Mouse (Mus musculus) embryonic facial prominence, embryonic 13.5 days (tissue): Measurements from ENCODE around the gene Gata2. TPM values are rescaled to one million over a fixed set of nuclear protein-coding genes. Genes with fewer than 3 reads are reported as not detected.

ENCODE experiments used
- ATAC-seq: fragments of 200-750 bp; cut with Nextera tagmentation; 2 replicates; pipeline ENCODE4 v1.8.0; 2017; ENCODE audit warnings: low read depth; ENCODE audit not compliant: insufficient number of reproducible peaks, insufficient read depth, low FRiP score, low TSS enrichment
- H3K27ac ChIP-seq: fragments of 300-500 bp; sonication (generic); 2 replicates; pipeline ENCODE4 v1.5.1; 2015; ENCODE audit warnings: moderate library complexity, mild to moderate bottlenecking, inconsistent platforms
- H3K27me3 ChIP-seq: fragments of 300-500 bp; sonication (generic); 2 replicates; pipeline ENCODE4 v1.6.1; 2015; ENCODE audit warnings: mild to moderate bottlenecking, inconsistent platforms
- H3K36me3 ChIP-seq: fragments of 300-500 bp; sonication (generic); 2 replicates; pipeline ENCODE4 v1.6.1; 2015; ENCODE audit warnings: mild to moderate bottlenecking, inconsistent platforms
- H3K4me1 ChIP-seq: fragments of 300-500 bp; sonication (generic); 2 replicates; pipeline ENCODE4 v1.6.1; 2015; ENCODE audit warnings: inconsistent platforms
- H3K4me2 ChIP-seq: fragments of 300-500 bp; sonication (generic); 2 replicates; pipeline ENCODE4 v1.6.1; 2015; ENCODE audit warnings: moderate library complexity, mild to moderate bottlenecking, inconsistent platforms
- H3K4me3 ChIP-seq: fragments of 300-500 bp; sonication (generic); 2 replicates; pipeline ENCODE4 v1.5.1; 2015; ENCODE audit warnings: mild to moderate bottlenecking, inconsistent platforms
- H3K9ac ChIP-seq: fragments of 300-500 bp; sonication (generic); 2 replicates; pipeline ENCODE4 v1.6.1; 2015; ENCODE audit warnings: mild to moderate bottlenecking, inconsistent platforms
- H3K9me3 ChIP-seq: fragments of 300-500 bp; sonication (generic); 2 replicates; pipeline ENCODE4 v1.6.1; 2016; ENCODE audit warnings: inconsistent platforms
- WGBS: fragments of 180-500 bp; shearing (Covaris S2); methylation state at CpG from one replicate; pipeline ENCODE4 v1.1.7; 2015; ENCODE audit warnings: mixed read lengths; 5-methylcytosine and 5-hydroxymethylcytosine counted together
- polyA plus RNA-seq: library from polyadenylated mRNA; unstranded; fragments of >200 nt; fragmentation: Nextera tagmentation; extraction: Ambion mirVana; gene quantifications from 2 replicates; pipeline ENCODE4 v1.2.1, GENCODE M21; 2015

Gata2 gene
- polyA plus RNA-seq, 1 experiment from 2014 or later = 54.9 TPM

DNA sequence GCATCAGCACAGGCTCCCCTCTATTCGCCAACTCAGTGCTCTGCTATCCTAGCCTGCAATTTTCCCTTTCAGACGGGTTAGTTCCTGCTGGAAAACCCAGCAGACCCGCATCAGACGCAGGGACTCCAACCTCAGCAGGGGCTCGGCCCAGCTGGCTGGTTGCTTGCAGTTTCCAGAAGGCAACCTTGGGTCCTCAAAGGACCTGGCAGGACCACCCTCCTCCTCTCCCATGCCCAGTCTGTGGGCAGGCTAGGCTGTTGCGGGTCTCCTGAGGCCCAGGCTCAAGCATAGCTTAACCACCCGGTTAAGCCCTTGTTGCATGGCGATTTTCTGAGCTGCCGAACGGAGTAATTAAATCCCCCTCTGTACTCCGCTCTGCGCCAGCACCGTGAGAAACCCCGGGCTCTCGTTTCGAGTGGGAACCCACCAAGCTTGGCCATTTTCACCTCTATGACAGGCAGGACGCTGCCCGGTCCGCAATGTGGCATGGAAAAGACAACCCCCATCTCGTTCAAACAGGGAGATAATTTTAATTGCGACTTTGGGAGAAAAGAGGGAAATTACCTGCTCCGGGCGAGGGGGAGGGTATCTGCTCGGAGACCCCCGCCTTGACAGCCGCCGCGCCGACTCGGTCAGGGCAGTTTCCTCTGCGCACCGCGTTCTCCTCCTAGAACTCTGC is 2.5 kb downstream of the Gata2 start:
- H3K36me3 ChIP-seq = no peaks in the 10 kb centered on the region
- 4% methylated on average over 33 of the region's 33 CpGs for WGBS
- H3K4me1 ChIP-seq = peaks cover 61% of the 10 kb centered on the region
- peak overlapping the region; percentile 56 for H3K4me3 ChIP-seq
- no peak for ATAC-seq
- peak overlapping the region; percentile 76 for H3K4me2 ChIP-seq
- peaks cover 100% of the 10 kb centered on the region for H3K27me3 ChIP-seq
- peak overlapping the region; percentile 94 for H3K27ac ChIP-seq
- H3K9me3 ChIP-seq = no peaks in the 10 kb centered on the region
- H3K9ac ChIP-seq = peak overlapping the region; percentile 76

DNA sequence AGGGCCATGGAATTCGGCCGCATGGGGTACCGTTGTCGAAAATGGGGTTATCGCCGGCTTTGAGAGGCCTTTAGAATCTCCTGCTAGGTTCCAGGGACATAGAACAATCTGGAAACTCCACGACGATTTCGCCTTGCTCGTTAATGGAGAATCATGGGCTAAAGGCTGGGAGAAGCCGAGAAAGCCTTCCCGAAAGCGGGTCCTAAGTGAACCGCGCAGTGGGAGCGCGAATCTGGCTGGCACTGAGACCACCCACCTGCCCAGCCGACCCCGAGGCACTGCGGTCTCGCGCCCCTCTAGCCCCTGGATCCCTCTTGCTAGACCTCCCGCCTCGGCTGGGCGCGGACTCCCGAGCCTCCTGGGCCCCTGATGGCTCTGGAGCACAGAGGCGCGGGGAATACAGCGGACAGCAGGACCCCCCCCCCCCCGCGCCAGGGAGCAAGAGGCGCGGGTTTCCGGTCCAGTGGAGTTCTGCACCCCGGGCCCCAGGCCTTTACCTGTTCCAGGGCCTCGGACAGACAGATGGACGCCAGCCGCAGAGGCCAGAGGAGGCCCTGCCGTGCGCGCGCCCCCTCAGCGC is 3.1 kb downstream of the Gata2 start:
- ATAC-seq = no peak
- H3K27me3 ChIP-seq = peaks cover 100% of the 10 kb centered on the region
- H3K27ac ChIP-seq = peak overlapping the region; percentile 94
- peak overlapping the region; percentile 76 for H3K9ac ChIP-seq
- peak overlapping the region; percentile 76 for H3K4me2 ChIP-seq
- no peaks in the 10 kb centered on the region for H3K9me3 ChIP-seq
- H3K4me3 ChIP-seq = peak overlapping the region; percentile 56
- no peaks in the 10 kb centered on the region for H3K36me3 ChIP-seq
- 0% methylated on average over 44 of the region's 44 CpGs for WGBS
- H3K4me1 ChIP-seq = peaks cover 61% of the 10 kb centered on the region

DNA sequence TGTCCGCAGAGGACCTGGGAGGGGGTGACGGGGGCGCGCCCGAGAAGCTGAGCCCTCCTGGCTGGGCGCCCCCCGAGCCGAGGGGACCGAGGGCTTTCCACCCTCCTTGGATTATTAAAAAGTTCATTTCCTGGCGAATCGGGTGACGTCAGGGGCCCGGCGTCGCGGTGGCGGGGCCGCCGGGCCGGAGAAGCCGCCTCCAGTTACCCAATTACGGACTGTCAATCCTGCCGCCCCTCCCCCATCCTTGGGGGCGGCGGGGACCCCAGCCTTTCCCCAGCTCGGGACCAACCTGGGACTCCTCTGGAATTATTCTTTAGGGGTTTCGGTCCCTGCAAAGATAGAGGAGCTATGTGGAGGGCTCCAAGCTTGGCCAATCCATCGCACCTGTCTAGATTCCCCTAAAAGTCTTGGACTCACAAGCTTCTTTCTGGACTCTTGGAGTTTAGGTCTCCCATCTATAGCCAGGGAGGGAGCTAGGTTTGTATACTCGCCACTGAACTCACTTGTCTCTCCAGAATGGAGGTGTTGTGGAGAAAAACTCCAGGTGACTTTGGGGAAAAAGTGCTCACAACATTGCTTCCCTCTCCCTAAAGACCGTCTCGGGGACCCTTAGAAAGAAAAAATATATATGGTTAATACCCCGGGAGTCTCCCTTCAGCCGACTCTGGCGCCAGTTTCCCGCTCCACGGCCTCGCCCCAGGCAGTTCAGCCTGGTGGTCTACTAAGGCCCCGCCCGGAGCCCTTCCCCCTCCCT is 3.8 kb downstream of the Gata2 start:
- WGBS = under 1% methylated on average over 39 of the region's 39 CpGs
- Histone ChIP-seq H3K27me3 (peaks cover 100% of the 10 kb centered on the region), H3K9me3 (no peaks in the 10 kb centered on the region), H3K36me3 (no peaks in the 10 kb centered on the region), H3K27ac (peak overlapping the region; percentile 94), H3K9ac (peak overlapping the region; percentile 76), H3K4me3 (peak overlapping the region; percentile 56), H3K4me2 (peak overlapping the region; percentile 76), H3K4me1 (peaks cover 64% of the 10 kb centered on the region)
- no peak for ATAC-seq

DNA sequence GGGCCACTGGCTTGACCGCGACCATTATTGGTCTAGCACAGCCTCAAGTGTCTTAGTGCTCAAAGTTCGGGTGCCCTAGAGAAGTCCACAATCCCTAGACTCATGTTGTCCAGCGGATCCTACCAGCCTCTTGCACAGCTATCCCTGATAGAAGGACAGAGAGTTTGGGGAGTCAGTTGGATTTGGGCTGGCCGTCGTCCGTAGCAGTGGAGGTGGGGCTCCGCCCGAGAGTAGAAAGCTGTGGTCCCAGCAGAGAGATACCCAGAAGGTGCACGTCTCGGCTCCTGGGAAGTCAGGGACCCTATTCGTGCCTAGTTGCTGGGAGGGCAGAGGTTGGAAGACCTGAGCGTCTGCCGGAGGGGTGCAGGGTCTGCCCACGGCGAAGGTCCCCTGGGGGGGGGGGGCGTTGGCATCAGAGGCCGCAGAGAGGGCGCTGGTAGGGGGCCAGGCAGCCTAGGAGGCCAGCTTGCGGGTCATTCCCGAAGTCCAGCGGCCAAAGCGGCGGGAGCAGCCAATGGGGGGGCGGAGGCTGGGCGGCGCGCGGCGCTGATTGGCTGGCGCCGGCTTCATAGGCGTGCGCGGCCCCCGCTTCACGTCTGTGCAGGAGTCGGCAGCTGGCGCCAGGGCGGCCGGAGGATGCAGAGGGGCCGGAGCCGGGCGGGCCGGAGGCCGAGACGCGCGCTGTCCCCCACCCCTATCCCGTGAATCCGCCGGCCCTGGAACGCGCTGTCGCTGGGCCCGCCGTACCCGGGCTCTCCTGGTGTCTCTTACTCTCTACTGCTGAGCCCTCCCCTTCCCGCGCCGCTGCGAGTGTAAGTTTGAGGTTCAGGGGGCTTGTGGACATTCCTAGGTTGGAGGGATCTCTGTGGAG is 4.6 kb downstream of the Gata2 start:
- Histone ChIP-seq H3K27ac (peak overlapping the region; percentile 94), H3K36me3 (no peaks in the 10 kb centered on the region), H3K9me3 (no peaks in the 10 kb centered on the region), H3K4me2 (peak overlapping the region; percentile 76), H3K27me3 (peaks cover 100% of the 10 kb centered on the region), H3K4me3 (peak overlapping the region; percentile 56), H3K4me1 (peaks cover 65% of the 10 kb centered on the region), H3K9ac (peak overlapping the region; percentile 76)
- peak; percentile 68; the same call in 1 of the 2 replicates for ATAC-seq
- under 1% methylated on average over 61 of the region's 62 CpGs for WGBS

DNA sequence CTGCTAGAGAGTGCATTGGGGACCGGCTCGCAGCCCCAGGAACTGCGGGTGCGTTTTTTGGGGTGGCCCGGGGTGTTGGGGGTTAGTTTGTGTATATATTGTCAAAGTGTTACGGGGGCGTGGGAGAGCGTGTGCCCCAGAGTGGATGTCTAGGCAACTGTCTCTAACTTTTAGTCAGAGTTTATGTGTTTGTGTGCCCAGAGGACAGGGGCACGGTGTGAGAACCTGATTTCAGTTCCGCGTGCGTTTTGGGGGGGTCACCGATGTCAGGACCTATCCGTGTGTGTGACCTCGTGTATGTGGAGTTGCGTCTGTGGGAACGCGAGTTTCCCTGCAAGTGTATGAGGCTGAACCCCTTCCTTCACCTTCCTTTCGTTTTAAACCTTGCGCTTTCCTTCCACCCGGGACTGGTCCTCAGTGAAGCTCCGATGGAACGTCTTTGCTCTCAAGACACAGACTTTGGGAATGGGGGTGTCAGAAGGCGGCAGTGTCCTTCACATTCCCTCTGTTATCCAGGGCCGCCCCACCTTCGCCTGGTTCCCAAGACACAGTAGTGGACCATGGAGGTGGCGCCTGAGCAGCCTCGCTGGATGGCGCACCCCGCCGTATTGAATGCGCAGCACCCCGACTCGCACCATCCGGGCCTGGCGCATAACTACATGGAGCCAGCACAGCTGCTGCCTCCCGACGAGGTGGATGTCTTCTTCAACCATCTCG is 5.5 kb downstream of the Gata2 start:
- H3K36me3 ChIP-seq = no peaks in the 10 kb centered on the region
- no peak for ATAC-seq
- H3K4me1 ChIP-seq = peaks cover 65% of the 10 kb centered on the region
- H3K4me2 ChIP-seq = peak overlapping the region; percentile 76
- H3K9me3 ChIP-seq = no peaks in the 10 kb centered on the region
- H3K27me3 ChIP-seq = peaks cover 100% of the 10 kb centered on the region
- H3K9ac ChIP-seq = peak overlapping the region; percentile 76
- H3K4me3 ChIP-seq = peak overlapping the region; percentile 56
- 1% methylated on average over 39 of the region's 39 CpGs for WGBS
- H3K27ac ChIP-seq = peak overlapping the region; percentile 94

DNA sequence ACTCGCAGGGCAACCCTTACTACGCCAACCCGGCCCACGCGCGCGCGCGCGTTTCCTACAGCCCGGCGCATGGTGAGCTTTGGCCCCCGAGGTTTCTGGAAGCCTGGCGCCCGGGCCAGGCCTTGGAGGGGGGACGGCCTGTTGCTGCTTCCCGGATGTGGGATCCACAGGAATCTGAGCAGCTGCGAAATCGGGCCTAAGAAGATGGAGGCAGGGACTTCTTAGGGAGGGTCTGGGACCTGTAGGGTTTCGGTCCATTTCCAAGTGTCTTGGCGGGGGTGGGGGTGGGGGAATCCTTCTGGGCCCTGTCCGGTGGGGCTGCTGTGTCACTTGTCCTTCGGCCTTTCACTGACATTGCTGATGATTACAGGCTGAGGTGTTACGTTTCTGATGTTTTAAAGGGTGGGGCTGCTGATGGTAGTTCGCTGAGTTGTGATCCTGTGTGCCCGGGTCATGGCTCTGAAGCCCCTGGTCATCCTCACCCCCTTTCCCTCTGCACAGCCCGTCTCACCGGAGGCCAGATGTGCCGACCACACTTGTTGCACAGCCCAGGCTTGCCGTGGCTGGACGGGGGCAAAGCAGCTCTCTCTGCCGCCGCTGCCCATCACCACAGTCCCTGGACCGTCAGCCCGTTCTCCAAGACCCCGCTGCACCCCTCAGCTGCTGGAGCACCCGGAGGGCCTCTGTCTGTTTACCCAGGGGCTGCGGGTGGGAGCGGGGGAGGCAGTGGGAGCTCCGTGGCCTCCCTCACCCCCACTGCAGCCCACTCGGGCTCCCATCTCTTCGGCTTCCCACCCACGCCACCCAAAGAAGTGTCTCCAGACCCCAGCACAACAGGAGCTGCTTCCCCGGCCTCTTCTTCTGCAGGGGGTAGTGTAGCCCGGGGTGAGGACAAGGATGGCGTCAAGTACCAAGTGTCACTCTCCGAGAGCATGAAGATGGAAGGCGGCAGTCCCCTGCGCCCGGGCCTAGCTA is 6.3 kb downstream of the Gata2 start:
- peaks cover 100% of the 10 kb centered on the region for H3K27me3 ChIP-seq
- WGBS = 7% methylated on average over 50 of the region's 50 CpGs
- no peak for ATAC-seq
- H3K4me2 ChIP-seq = peak overlapping the region; percentile 76
- peaks cover 71% of the 10 kb centered on the region for H3K4me1 ChIP-seq
- H3K27ac ChIP-seq = 0 out of 2 replicates have a peak overlapping the region, but pooled peaks have one; percentile 4
- H3K4me3 ChIP-seq = peak overlapping the region; percentile 56
- peak overlapping the region; percentile 76 for H3K9ac ChIP-seq
- no peaks in the 10 kb centered on the region for H3K9me3 ChIP-seq
- H3K36me3 ChIP-seq = peaks cover 5% of the 10 kb centered on the region; the same call in 1 of the 2 replicates

DNA sequence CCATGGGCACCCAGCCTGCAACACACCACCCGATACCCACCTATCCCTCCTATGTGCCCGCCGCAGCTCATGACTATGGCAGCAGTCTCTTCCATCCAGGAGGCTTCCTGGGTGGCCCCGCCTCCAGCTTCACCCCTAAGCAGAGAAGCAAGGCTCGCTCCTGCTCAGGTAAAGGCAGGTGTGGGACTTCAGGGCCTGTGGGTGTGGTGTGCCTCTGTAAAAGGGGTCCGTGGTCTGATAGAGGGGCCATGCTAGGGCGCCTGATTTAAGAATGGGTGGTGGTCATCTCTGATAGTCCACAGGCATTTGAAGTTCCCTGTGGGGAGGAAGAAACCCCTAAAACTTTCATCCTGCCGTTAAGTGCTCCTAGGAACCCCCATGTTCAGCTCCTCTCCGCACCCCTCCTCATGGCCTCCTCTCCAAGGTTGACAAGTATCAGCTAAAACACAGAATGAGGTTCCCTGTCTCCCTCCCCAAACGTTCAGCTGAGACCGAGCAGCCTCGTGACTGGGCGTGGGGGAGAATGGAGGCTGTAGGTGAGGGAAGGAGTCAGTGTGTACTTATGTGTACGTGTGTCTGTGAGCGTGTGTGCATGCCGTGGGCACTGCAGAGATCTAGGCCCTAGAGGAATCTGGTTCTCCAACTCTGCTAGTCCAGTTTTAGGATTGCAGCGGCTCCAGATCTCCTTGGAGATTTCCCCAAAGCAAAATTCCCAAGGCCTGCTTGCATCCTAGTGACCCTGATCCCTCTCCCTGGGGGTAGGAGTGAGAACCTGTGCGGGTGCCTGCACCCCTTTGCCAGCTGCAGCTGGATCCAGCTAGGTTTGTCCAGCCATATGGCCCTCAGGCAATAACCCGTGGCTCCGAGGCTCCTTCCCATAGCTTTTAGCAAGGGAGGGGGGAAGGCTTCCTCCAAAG is 7.3 kb downstream of the Gata2 start:
- Histone ChIP-seq H3K36me3 (peaks cover 6% of the 10 kb centered on the region; the same call in 1 of the 2 replicates), H3K27me3 (peaks cover 100% of the 10 kb centered on the region), H3K4me1 (peaks cover 77% of the 10 kb centered on the region), H3K9ac (peak overlapping the region; percentile 76), H3K9me3 (no peaks in the 10 kb centered on the region), H3K4me2 (peak overlapping the region; percentile 76), H3K27ac (peak overlapping the region; percentile 23; the same call in 1 of the 2 replicates), H3K4me3 (peak overlapping the region; percentile 56)
- 15% methylated on average over 20 of the region's 20 CpGs for WGBS
- no peak for ATAC-seq

DNA sequence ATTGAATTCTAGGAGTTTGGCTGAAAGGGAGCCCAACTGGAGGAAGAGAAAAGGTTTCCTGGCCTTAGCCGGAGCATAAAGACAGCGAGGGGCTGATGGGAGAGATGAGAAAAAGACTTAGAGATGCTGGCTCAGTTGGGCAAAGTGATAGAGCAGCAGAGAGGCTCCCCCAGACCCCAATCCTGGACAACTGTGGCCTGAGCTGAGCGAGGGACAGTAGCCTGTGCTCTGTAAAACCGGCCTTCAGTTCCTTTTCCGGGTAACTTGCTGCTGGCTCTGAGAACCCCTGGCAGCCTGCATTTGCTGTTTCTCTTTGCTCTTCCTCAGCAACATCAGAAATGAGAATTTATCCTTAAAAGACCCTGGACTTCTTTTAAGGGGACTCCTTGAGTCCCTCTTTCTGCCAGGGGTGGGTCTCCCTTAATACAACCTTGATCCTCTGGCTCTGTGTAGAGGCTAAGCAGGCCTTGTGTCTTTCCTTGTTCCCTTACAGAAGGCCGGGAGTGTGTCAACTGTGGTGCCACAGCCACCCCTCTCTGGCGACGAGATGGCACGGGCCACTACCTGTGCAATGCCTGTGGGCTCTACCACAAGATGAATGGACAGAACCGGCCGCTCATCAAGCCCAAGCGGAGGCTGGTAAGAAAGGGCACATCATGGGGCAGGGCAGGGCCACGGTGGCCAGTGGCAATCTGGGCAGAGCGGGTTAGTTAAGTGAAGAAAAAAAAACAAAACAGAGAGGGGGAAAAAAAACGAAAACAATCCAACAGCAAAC is 8.4 kb downstream of the Gata2 start:
- Histone ChIP-seq H3K27ac (peak overlapping the region; percentile 23; the same call in 1 of the 2 replicates), H3K4me2 (peak overlapping the region; percentile 76), H3K9ac (peak overlapping the region; percentile 76), H3K27me3 (peaks cover 99% of the 10 kb centered on the region), H3K36me3 (peaks cover 6% of the 10 kb centered on the region; the same call in 1 of the 2 replicates), H3K9me3 (no peaks in the 10 kb centered on the region), H3K4me3 (peak overlapping the region; percentile 56), H3K4me1 (peaks cover 66% of the 10 kb centered on the region)
- WGBS = 17% methylated on average over 15 of the region's 15 CpGs
- ATAC-seq = no peak
